Mouse (Mus musculus) layer of hippocampus, adult 18-20 months (tissue): ENCODE measurements around the gene Inhbb. TPM values are rescaled to one million over a fixed set of nuclear protein-coding genes. Genes with fewer than 3 reads are reported as not detected.
A peak's percentile ranks its signal among the peaks of the same experiment; 100 is the strongest.

Experiments used
- DNase-seq, 2 experiments: peaks; one replicate each; pipeline ENCODE4 v3.0.0; 2022; ENCODE audit warnings: low spot score in 2 of 2
- total RNA-seq, 2 experiments: library from RNA; stranded (reverse); gene quantifications; 2 replicates each; pipeline ENCODE4 v1.2.3; 2021

Gene Inhbb
- total RNA-seq, 2 experiments from 2014 or later = 5.8 to 6.2 TPM

DNA sequence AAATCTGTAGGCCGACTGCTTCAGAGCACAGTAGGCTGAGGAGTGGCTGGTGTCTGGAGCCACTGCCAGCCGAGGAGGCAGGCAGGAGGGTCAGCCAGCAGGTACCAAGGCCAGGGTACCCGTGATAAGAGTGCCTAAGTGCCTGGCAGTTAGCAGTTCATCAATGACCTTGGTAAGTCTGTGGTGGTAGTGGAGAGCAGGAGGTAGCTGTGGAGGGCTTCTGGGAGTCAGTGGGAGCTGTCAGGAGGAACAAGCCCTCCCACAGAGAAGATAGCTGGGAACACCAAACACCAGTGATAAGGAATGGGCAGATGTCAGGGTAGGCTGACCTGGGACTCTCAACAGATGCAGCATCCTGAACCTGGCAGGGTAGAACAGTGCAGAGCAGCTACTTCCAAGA is 35.7 kb downstream of the Inhbb start:
- DNase-seq = no peak

- peak; percentile 76 to 82 for DNase-seq
These were observed 38.1 kb downstream of the Inhbb start for GRCm38 (mm10) chr1:119383916-119384315.

DNA sequence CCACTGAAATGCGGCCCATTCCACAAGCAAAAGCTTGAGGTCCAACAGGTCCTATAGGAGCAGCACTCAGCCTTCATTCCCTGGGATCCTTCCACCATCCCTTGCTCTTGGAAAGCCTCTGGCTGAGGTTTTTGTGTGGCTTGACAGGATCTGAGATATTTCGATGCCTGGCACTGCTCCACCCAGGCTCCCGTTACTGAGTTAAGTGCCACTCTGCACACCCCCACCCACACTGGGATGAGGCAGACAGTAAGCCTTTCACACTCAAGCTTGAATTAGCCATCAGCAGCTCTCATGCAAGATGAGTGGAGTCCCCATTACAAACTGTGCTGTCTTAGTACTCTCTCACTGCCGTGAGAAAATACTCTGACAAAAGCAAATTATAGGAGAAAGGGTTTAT is 41.4 kb downstream of the Inhbb start:
- DNase-seq = no peak

DNA sequence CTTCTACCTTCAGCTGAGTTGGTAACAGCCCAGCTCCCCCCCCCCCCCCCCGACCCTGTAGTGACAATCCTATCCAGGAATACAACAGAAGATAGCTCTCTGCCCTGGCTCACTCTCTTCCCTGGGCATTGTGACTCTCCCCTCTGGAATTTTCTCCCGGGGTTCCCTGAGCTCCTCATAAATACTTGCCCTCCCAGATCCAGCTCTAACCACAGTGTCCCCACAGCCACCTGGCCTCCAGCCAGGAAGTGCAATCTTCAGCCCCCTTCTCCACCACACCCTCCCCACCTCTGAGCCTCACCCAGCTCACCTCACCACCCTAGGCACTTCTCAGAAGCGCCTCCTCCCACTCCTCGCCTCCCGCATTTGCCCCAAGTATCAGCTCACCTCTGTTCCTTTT is 46.7 kb downstream of the Inhbb start:
- no peak for DNase-seq

GRCm38 (mm10) chr1:119367546-119367945 is 54.5 kb downstream of the Inhbb start:
- DNase-seq = no peak

DNA sequence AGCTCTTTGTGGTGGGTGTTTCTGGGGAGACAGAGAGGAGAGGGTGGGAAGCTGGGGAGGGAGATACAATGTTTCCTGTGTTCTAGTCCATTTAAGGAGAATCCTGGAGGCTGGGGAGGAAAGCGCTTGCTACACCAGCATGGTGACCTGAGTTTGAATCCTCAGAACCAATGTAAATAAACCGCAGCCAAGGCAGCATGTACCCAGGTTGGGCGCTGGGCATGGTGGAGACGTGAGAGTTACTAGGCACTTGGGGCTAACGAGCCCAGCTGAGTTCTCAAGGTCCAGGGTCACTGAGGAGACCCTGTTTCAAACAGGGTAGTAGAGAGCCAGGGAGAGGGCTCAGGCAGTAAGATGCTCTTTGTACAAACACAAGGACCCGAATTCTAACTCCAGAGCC is 55.7 kb downstream of the Inhbb start:
- no peak for DNase-seq

Other genes starting within 250 kb of the Inhbb start
- gene Ralb, start 82.5 kb upstream of the Inhbb start, total RNA-seq = 10 to 100 TPM; 20.8 to 21.0 TPM
- 10 to 100 TPM; 14.4 to 15.7 TPM for gene Tmem185b, start 103.9 kb upstream of the Inhbb start, total RNA-seq
- 1 to 10 TPM; 4.4 to 5.4 TPM for gene Epb41l5, start 226.8 kb upstream of the Inhbb start, total RNA-seq